Mouse (Mus musculus) liver, adult 2 months (tissue): ENCODE results near the gene Chst8. TPM values are rescaled to one million over a fixed set of nuclear protein-coding genes. Genes with fewer than 3 reads are reported as not detected.

Experiments
- DNase-seq: peaks from one replicate; pipeline ENCODE4 v3.0.0-alpha.2; 2011; ENCODE audit warnings: low read depth, low spot score; ENCODE audit errors: extremely low read depth
- H3K27ac ChIP-seq: fragments of 200-500 bp; replicated peaks from 2 replicates; pipeline ENCODE4 v1.5.1; 2012; ENCODE audit warnings: low read depth, mild to moderate bottlenecking, control low read depth, inconsistent platforms, low read length; ENCODE audit not compliant: insufficient read depth
- H3K27me3 ChIP-seq: fragments of 200-500 bp; 2 replicates; pipeline ENCODE4 v1.6.1; 2012; ENCODE audit warnings: mild to moderate bottlenecking, moderate library complexity, low read length, inconsistent platforms; ENCODE audit not compliant: control insufficient read depth, insufficient read depth
- H3K36me3 ChIP-seq: fragments of 200-500 bp; 2 replicates; pipeline ENCODE4 v1.6.1; 2012; ENCODE audit warnings: low read length, inconsistent platforms; ENCODE audit not compliant: control insufficient read depth, insufficient read depth
- H3K4me1 ChIP-seq: fragments of 200-500 bp; 2 replicates; pipeline ENCODE4 v1.6.1; 2011; ENCODE audit warnings: low read length; ENCODE audit not compliant: control insufficient read depth, insufficient read depth
- H3K4me3 ChIP-seq: fragments of 200-500 bp; 2 replicates; pipeline ENCODE4 v1.5.1; 2011; ENCODE audit warnings: low read depth, mild to moderate bottlenecking, control low read depth, low read length, moderate library complexity; ENCODE audit not compliant: insufficient read depth
- H3K79me2 ChIP-seq: fragments of 200-500 bp; 2 replicates; pipeline ENCODE4 v1.6.1; 2012; ENCODE audit warnings: inconsistent platforms, mild to moderate bottlenecking, low read length, moderate library complexity; ENCODE audit not compliant: control insufficient read depth, insufficient read depth
- H3K9ac ChIP-seq: fragments of 200-500 bp; 2 replicates; pipeline ENCODE4 v1.6.1; 2012; ENCODE audit warnings: low read depth, mild to moderate bottlenecking, control low read depth, inconsistent platforms, low read length
- CTCF ChIP-seq: fragments of 200-500 bp; IDR thresholded peaks from 2 replicates; pipeline ENCODE4 v1.5.1; 2011; ENCODE audit warnings: low read depth, low read length, control low read depth
- POLR2A ChIP-seq: fragments of 200-500 bp; IDR thresholded peaks from 2 replicates; pipeline ENCODE4 v1.6.1; 2011; ENCODE audit warnings: low read length, control low read depth; ENCODE audit not compliant: insufficient read depth; ENCODE audit errors: extremely low read depth
- WGBS: fragments of 180-500 bp; shearing (Covaris S2); methylation state at CpG from one replicate; pipeline ENCODE4 v1.1.7; 2018; 5-methylcytosine and 5-hydroxymethylcytosine counted together
- polyA plus RNA-seq: library from polyadenylated mRNA; depleted of rRNA; stranded (reverse); fragments of >200 nt; gene quantifications from 2 replicates; pipeline ENCODE4 v1.2.3, GENCODE M21; 2012
- total RNA-seq: library from RNA; depleted of rRNA; stranded (reverse); fragments of >200 nt; gene quantifications from 2 replicates; pipeline ENCODE4 v1.2.3, GENCODE M21; 2014

Gene Chst8
- total and polyA plus RNA-seq, 2 experiments: 0.28 to 0.35 TPM

DNA sequence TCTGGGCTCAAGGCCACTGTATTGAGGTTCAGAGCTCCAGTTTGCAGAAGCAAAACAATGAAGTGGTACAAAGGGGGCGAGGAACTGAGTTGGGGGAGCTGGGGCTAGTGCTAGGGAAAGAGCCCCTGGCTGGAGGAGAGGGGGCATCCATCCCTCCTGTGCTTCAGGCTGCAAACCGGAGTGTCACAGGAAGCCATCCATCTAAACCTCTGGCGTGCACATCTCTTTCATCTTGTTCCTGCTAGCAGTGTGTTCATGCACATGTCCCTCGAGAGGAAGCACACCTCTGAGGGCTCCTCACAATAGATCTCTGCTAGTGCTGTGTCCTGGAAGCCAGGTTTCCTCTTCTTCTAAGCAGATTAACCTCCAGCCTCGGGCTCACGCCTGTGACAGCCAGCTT is 65.9 kb downstream of the Chst8 start:
- no peak for TF ChIP-seq CTCF
- no peak for TF ChIP-seq POLR2A
- no peak for DNase-seq
- no peaks in the 10 kb centered on the region for H3K79me2 ChIP-seq
- H3K9ac ChIP-seq: no peak overlapping the region
- H3K4me3 ChIP-seq: no peak overlapping the region
- H3K4me1 ChIP-seq: no peaks in the 10 kb centered on the region
- no peaks in the 10 kb centered on the region for H3K27me3 ChIP-seq
- 57% methylated on average over 6 of the region's 6 CpGs for WGBS
- H3K36me3 ChIP-seq: no peaks in the 10 kb centered on the region
- H3K27ac ChIP-seq: no peak overlapping the region

DNA sequence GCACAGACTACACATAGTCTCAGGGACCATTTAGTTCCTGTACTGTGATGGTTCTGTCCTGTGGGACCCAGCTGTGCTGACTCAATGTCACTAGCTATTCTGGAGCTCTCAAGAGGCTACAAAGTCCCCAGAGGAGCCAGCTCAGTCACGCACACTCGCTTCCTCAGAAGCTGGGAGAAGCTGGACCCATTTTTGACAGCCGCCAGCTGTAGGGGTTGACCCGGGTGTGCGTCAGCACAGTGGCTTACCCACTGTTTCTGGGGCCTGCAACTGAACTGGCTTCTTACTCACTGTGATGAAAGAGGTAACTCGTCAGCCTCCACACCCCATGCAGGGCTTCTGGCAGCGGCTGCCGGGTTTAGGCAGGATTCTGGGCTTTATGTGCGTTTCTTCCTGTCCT is 66.3 kb downstream of the Chst8 start:
- Histone ChIP-seq H3K79me2 (no peaks in the 10 kb centered on the region), H3K36me3 (no peaks in the 10 kb centered on the region), H3K27ac (no peak overlapping the region), H3K4me1 (no peaks in the 10 kb centered on the region), H3K4me3 (no peak overlapping the region), H3K27me3 (no peaks in the 10 kb centered on the region), H3K9ac (no peak overlapping the region)
- WGBS: 67% methylated on average over 9 of the region's 9 CpGs
- TF ChIP-seq POLR2A (no peak), CTCF (no peak)
- no peak for DNase-seq

DNA sequence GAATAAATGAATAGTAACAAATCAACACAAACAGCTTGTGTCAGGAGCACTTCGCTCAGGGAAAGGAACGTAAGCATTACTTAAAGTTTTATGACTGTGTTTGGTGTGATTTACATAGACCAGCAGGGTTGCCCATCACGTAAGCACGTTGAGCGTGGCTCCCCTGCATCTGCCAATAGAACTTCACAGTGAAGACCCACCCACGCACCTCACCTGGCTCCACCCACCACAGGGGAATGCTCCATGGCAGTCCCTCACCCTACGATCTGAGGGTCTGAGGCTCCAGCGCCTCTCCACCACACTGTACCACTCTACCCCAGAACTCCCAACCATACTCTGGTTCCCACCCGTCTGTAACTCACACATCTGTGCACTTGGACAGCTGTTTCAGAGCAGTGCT is 67.1 kb downstream of the Chst8 start:
- Histone ChIP-seq H3K79me2 (no peaks in the 10 kb centered on the region), H3K9ac (no peak overlapping the region), H3K36me3 (no peaks in the 10 kb centered on the region), H3K27me3 (no peaks in the 10 kb centered on the region), H3K27ac (no peak overlapping the region), H3K4me1 (no peaks in the 10 kb centered on the region), H3K4me3 (no peak overlapping the region)
- 82% methylated on average over 9 of the region's 9 CpGs for WGBS
- no peak for DNase-seq
- TF ChIP-seq CTCF (no peak), POLR2A (no peak)

DNA sequence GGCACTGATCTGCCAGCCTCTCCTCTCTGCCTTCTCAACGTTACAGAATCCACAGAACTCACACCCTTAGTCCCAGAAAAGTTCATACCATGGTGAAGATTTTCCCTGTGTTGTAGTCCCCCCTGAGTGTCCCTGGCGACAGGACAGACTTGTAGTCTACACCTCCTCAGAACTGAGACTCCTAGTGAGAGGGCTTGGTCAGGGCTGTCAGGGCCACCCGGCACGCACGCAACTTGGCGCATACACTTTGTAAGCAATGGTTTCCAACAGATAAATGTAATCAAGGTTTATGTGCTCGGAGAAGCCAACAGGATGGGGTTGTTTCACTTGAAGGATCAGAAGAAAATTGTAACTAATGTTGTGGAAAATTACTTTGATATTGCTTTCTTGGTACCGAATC is 67.5 kb downstream of the Chst8 start:
- H3K4me3 ChIP-seq: no peak overlapping the region

DNA sequence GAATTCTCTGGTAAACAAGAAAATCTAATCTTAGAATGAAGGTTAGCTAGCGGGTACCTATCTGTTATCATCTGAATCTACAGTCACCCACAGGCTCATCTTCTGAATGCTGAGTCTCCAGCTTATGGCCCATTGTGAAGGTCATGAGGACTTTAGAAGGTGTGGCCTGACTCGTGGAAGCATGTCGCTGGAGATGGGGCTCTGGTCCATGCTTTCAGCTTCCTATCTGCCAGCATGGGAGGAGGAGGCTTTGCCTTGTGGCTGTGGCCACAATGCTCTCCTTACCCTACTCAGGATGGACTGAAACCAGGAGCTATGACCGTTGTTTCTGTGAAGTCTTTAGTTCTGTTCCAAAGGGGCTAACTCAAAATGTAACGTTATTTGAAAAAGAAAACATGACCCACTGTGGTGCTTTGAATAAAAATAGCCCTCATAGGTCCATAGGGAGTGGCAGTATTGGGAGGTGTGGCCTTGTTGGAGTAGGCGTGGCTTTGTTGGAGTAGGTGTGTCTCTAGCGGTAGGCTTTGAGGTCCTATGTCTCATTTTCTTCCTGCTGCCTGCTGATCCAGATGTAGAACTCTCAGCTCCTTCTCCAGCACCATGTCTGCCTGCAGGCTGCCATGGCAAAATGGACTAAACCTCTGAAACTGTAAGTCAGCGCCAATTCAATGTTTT is 69.0 kb downstream of the Chst8 start:
- H3K4me3 ChIP-seq: no peak overlapping the region
- no peak overlapping the region for H3K27ac ChIP-seq
- no peak for TF ChIP-seq POLR2A
- TF ChIP-seq CTCF: no peak
- no peaks in the 10 kb centered on the region for H3K27me3 ChIP-seq
- whole genome bisulfite sequencing: 79% methylated on average over 8 of the region's 8 CpGs
- H3K79me2 ChIP-seq: no peaks in the 10 kb centered on the region
- H3K4me1 ChIP-seq: no peaks in the 10 kb centered on the region
- no peak overlapping the region for H3K9ac ChIP-seq
- no peaks in the 10 kb centered on the region for H3K36me3 ChIP-seq
- DNase-seq: no peak

More for the DNA sequence above, 67.5 kb downstream of the Chst8 start:
- no peak for DNase-seq
- TF ChIP-seq CTCF (no peak), POLR2A (no peak)
- WGBS: 90% methylated on average over 8 of the region's 8 CpGs
- Histone ChIP-seq H3K27ac (no peak overlapping the region), H3K4me1 (no peaks in the 10 kb centered on the region), H3K36me3 (no peaks in the 10 kb centered on the region), H3K9ac (no peak overlapping the region), H3K79me2 (no peaks in the 10 kb centered on the region), H3K27me3 (no peaks in the 10 kb centered on the region)

DNA sequence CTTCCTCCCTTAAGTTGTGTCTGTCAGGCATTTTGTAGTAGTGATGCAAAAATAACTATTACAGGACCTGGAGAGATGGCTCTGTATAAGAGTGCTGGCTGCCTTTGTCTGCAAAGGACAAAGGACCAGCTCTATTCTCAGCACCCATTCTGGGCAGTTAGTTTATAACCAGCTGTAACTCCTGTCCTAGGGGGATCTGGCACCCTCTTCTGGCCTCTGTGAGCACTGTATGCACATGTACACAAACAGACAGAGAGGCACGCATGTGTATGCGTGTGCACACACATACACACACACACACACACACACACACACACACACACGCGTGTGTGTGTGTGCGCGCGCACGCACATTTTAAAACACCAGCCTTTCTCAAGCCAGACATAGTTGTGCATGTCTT is 73.1 kb downstream of the Chst8 start:
- H3K9ac ChIP-seq: no peak overlapping the region
- H3K36me3 ChIP-seq: no peaks in the 10 kb centered on the region
- no peak overlapping the region for H3K4me3 ChIP-seq
- H3K79me2 ChIP-seq: no peaks in the 10 kb centered on the region
- no peak overlapping the region for H3K27ac ChIP-seq
- TF ChIP-seq POLR2A: no peak
- TF ChIP-seq CTCF: no peak
- H3K27me3 ChIP-seq: no peaks in the 10 kb centered on the region
- DNase-seq: no peak
- H3K4me1 ChIP-seq: no peaks in the 10 kb centered on the region
- 97% methylated on average over 8 of the region's 8 CpGs for WGBS
